Mouse (Mus musculus): ENCODE data around the gene Dmrta2.

Dmrta2 gene

GRCm38 (mm10) chr4:109977148-109978067, at the start of gene Dmrta2:
Gene Dmrta2, plus strand, starts transcription at chr4:109978053.
- no peak for DNase-seq (ENCODE audit: low spot score)

- DNase-seq (ENCODE audit: low spot score), result no peak
These were observed 48.8 kb upstream of the Dmrta2 start for GRCm38 (mm10) chr4:109929058-109929457.

GRCm38 (mm10) chr4:109930445-109930844, 47.4 kb upstream of the Dmrta2 start:
- DNase-seq (ENCODE audit: low spot score), result no peak

DNA sequence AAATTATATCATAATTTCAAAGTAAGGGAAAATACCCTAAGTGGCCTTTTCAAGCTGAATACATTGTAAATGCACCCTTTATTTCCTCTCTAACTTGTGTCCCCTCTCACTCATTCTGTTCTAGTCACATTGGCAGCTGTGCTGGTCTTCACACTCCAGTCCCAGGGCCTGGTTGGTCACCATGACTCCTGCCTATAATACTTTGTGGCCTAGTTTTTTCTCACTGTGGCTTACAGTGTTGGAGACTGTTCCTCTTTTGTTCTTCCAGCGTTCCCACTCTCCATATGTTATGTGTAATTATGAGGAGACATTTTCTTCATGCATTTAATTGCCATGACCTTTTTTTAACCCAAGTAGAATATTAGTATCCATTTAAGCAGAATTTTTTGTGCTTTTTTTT, 46.9 kb upstream of the Dmrta2 start:
- no peak for DNase-seq (ENCODE audit: low spot score)

GRCm38 (mm10) chr4:109936557-109936956, 41.3 kb upstream of the Dmrta2 start:
- no peak for DNase-seq (ENCODE audit: low spot score)

- no peak for DNase-seq (ENCODE audit: low spot score)
These were observed 38.6 kb upstream of the Dmrta2 start for GRCm38 (mm10) chr4:109939291-109939690.

DNA sequence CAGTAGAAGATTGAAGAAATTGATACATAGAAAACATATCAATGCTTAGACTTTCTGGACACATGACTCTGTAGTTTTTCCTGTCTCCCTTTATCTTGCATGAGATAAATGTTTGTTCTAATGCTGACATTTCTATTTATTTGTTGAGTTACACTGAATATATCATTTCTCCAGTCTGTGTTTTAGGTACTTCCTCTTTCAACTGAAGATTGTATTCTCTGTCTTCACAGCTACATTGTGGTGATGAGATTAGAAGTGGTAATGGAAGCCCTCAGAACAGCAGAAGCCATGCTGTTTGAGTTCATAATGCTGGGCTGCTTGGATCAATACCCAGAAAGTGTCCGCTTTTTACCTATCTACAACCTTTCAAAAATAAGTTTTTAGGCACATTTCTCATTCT, 32.3 kb upstream of the Dmrta2 start:
- no peak for DNase-seq (ENCODE audit: low spot score)

DNA sequence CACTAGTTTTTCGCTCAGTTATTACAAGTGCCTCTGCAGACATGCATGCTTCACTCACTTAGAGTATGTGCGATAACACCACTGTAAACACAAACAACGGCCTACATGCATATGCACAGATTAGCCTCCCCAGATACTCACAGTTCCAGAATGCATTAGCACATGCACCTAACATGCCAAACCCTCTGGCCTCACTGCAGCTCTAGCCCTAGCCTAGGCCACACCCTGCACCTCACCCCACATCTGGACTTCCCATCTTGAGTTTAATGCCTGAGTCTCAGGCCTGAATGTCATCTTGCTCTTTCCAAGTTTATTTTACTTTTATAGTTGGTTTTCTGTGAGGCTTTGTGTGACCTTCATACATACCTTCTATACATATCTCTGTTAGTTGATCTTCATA, 28.5 kb upstream of the Dmrta2 start:
- no peak for DNase-seq (ENCODE audit: low spot score)

DNA sequence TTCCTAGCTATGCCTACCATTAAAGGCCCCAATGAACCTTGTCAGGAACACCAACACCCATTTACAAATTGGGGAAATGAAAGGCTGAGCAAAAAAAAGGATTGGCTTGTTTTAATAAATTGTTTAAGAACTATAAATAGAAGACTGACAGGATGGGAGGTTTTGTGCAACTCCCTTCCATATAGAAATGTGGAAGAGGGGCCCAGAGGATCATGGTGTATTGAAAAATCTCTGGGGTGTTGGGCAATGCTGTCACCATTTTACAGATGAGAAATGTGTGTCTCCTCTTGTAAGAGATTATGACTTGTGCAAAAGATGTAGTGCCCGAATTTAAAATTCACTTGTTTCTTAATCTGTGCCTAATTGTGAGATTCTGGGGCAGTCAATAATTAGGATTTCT, 24.3 kb upstream of the Dmrta2 start:
- DNase-seq (ENCODE audit: low spot score), result no peak

DNA sequence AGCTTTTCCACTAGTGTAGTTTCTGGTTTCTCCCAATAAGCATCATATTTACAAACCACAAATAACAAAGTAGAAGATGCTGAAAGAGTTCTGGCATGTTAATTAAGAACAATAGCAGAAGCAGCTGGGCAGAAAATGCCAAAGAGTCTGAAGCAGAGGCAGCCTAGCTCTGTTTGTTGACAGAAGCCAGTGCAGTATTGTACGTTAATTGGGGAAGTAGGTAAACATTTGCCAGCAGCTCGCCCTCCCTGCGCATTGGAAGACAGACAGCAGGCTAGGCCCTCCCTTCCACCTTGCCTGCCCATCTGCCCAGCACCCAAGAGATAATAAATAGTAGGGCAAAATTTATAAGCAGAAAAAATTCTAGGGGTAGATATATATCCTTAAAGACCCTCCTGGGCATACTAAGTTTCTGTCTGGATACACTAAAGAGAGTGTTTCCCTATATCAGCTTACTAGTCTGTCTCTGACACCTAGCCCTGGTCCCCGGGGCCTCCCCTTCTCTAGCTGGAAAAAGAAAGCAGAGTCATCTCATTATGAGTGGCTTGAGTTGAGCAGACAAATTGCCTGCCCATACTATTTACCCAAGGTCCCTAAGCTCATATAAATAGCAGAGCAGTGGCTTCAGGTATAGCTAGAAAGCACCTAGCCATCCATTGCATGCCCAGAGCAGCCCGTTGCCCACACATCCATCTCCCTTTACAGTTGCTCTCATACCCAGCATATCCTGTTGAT, 17.5 kb upstream of the Dmrta2 start:
- no peak for DNase-seq (ENCODE audit: low spot score)

DNA sequence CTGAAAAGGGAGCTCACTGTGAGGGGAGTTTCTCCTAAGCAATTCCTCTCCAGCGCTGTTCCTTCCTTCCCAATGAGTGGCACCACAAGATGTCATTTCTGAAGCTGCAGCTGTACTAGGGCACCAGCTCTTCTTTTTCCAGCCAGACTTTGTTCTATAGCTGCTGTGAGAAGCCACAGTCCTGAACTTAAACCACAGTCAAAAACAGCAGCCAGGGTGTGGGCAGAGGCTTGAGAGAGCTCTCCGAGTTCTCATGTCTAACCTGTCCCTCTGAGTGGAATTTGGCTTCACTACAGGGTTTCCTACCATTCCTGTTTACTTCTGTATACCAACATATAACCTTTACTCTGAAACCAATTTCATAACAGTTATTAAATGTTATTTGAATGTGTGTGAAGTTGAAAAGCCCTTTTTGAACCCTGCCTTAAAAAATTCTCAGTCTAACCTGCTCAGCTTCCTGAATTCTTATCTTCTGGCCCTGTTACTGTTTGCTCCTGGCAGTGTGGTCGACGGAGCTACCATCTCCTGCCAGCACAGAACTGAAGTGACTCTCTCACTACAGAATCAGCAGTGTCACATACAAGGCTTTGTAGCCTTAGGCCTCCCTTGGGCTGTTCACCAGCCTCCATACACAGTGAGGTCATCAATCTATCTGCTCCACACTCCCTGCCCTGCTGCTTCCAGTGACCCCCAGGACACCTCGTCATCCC, 14.1 kb upstream of the Dmrta2 start:
- DNase-seq (ENCODE audit: low spot score), result no peak

DNA sequence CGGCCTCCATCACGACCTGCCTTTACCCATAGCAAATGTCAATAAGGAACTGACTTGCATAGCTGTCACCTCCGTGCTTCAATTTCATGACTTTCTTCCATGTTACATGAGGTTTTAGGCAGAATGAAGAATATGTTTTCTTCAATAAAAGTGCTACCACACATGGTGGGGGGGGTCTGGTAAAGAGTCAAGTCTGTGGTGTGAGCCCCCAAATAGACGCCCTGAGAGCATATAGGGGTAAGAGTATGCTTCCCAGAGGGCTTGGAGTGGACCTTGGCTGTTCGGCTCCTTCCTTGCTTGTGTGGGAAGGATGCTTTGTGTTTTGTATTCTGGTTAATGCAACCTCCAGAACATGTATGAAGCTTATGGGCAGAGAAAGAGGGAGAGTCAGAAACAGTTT, 8.3 kb upstream of the Dmrta2 start:
- no peak for DNase-seq (ENCODE audit: low spot score)

DNA sequence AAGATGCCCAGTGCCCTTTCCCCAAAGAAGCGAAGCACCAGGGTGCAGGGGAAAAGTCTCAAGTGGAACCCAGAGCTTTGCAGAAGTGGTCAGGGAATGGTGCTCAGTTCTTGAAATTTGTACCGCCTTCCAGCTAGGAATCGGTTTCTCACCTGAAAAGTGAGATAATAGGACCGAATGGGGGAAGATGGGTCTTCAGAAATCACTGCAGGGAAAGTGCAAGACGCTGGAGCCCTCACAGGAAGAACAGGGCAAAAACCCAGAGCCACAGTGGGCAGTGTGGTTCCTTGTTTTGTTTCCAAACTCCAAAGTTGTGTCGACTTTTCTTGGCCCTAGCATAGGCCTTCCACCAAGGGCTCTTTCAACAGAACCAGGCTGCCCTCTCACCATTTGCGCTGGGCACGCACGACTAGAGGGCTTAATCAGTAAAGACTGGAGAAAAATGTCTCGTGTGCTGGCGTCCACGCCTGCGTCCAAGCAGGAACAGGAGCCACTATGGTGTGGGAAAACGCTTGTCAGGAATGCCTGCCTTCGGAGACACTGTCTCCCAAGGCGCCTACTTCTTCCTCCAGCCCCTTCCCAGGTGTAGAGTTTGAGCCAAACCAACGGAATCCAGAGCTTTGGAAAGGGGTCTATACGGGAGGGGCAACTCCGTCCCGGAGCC, 3.7 kb upstream of the Dmrta2 start:
- DNase-seq (ENCODE audit: low spot score), result no peak

- no peak for DNase-seq (ENCODE audit: low spot score)
These were observed 3.0 kb upstream of the Dmrta2 start for GRCm38 (mm10) chr4:109974655-109975380.

GRCm38 (mm10) chr4:109975381-109976240, 2.2 kb upstream of the Dmrta2 start:
- DNase-seq (ENCODE audit: low spot score), result no peak

DNA sequence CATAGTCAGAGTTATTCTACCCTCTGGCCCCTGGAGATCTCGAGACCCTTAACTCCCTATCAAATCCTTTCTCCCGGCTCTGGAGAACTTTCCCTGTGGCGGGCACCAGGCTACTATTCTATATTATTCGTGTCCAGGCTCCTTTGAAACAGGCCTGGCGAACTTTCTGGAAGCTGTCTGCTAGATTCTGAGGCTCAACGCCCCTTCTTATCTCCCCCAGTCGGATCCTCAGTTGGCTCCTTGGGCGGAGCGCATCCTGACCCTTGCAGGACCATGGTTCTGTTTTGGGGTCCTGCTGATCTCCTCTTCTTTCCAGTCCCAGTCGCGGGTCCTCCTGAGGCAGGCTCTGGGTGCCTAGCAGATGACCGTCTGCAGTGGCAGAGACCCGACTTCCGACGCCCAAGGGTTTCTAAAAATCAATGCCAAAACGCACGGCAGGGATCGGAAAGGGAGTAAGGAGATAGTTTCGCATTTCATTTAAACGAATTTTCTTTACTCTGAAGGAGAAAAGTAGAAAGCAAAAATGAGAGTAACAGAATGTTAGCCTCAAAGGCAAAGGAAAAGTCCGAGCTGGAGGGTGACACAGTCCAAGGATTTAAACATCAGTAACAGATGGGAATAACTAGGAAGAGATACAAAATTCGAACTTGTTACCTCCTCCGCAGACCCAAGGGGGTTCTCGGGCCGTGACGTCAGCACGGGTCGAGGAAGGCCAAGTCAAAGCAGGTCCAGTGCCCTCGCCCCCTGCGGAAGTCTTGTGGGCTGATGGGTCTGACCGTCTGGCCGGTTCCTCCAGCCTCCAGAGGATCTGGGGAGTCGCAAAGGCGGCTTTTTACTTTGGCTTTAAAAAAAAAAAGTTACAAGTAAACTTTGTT, 1.3 kb upstream of the Dmrta2 start:
- no peak for DNase-seq (ENCODE audit: low spot score)

GRCm38 (mm10) chr4:109978068-109978857, 410 bp downstream of the Dmrta2 start:
- no peak for DNase-seq (ENCODE audit: low spot score)

DNA sequence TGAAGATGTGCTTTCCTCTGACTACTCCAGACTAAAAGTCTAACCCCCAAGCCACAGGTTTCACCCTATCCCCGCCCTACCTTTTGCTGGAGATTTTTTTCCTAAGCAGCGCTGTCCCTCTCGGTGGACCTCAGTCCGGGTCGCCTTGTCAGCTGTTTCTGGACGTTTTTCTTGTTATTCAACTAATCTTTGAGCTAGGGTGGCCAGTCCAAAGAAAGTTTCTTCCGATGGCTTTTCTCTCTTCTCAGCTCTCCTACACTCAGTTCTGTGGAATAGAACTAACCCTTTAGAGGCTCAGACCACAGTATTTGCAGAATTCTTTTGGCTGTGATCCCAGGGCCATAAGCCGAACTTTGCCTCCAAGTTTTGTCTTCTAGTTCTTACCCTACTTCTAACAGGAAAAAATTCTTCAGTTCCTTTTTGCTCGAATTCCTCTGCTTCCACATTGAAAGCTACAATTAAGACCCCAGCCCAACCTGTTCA, 1.0 kb downstream of the Dmrta2 start:
- DNase-seq (ENCODE audit: low spot score), result no peak
